Mouse (Mus musculus) midbrain, embryonic 14.5 days (tissue): Measurements from ENCODE around the gene Clec16a. TPM values are rescaled to one million over a fixed set of nuclear protein-coding genes. Genes with fewer than 3 reads are reported as not detected.

Source experiments
- ATAC-seq: fragments of 200-750 bp; cut with Nextera tagmentation; 2 replicates; pipeline ENCODE4 v1.8.0; 2017; ENCODE audit warnings: moderate number of reproducible peaks, moderate library complexity; ENCODE audit not compliant: low FRiP score, low TSS enrichment
- DNase-seq: peaks from one replicate; pipeline ENCODE4 v3.0.0-alpha.2; 2015
- H3K27ac ChIP-seq: fragments of 300-500 bp; sonication (generic); replicated peaks from 2 replicates; pipeline ENCODE4 v1.5.1; 2014; ENCODE audit warnings: mild to moderate bottlenecking, low read depth, low read length, moderate library complexity
- H3K27me3 ChIP-seq: fragments of 300-500 bp; sonication (generic); 2 replicates; pipeline ENCODE4 v1.6.1; 2014; ENCODE audit warnings: low read length, control low read depth, mixed read lengths; ENCODE audit not compliant: control insufficient read depth, insufficient read depth
- H3K36me3 ChIP-seq: fragments of 300-500 bp; sonication (generic); 2 replicates; pipeline ENCODE4 v1.6.1; 2014; ENCODE audit warnings: low read length, control low read depth; ENCODE audit not compliant: control insufficient read depth, insufficient read depth
- H3K4me1 ChIP-seq: fragments of 300-500 bp; sonication (generic); 2 replicates; pipeline ENCODE4 v1.6.1; 2014; ENCODE audit warnings: mild to moderate bottlenecking, antibody characterized with exemption, low read length, control low read depth; ENCODE audit not compliant: control insufficient read depth, insufficient read depth
- H3K4me2 ChIP-seq: fragments of 300-500 bp; sonication (generic); 2 replicates; pipeline ENCODE4 v1.6.1; 2014; ENCODE audit warnings: mild to moderate bottlenecking, low read length, moderate library complexity
- H3K4me3 ChIP-seq: fragments of 300-500 bp; sonication (generic); replicated peaks from 2 replicates; pipeline ENCODE4 v1.5.1; 2014; ENCODE audit warnings: low read depth, low read length
- H3K9ac ChIP-seq: fragments of 300-500 bp; sonication (generic); replicated peaks from 2 replicates; pipeline ENCODE4 v1.6.1; 2014; ENCODE audit warnings: mild to moderate bottlenecking, low read length, moderate library complexity
- H3K9me3 ChIP-seq: fragments of 300-500 bp; sonication (generic); 2 replicates; pipeline ENCODE4 v1.6.1; 2016; ENCODE audit warnings: low read length, control low read depth, mixed read lengths; ENCODE audit not compliant: control insufficient read depth
- WGBS: fragments of 180-500 bp; shearing (Covaris S2); extraction: QIAGEN DNeasy Blood & Tissue Kit; methylation state at CpG from one replicate; pipeline ENCODE4 v1.1.7; 2014; 5-methylcytosine and 5-hydroxymethylcytosine counted together
- polyA plus RNA-seq: library from polyadenylated mRNA; unstranded; fragments of >200 nt; fragmentation: Nextera tagmentation; extraction: Ambion mirVana; gene quantifications from 2 replicates; pipeline ENCODE4 v1.2.1, GENCODE M21; 2014

The Clec16a gene
- polyA plus RNA-seq, 1 experiment from 2014 or later, result 78.4 TPM

- Histone ChIP-seq H3K36me3 (no peaks in the 10 kb centered on the region), H3K4me3 (no peak overlapping the region), H3K9me3 (no peaks in the 10 kb centered on the region), H3K27ac (no peak overlapping the region), H3K27me3 (no peaks in the 10 kb centered on the region), H3K4me2 (no peak overlapping the region), H3K9ac (no peak overlapping the region), H3K4me1 (no peaks in the 10 kb centered on the region)
- DNase-seq (no peak), ATAC-seq (no peak)
- 75% methylated on average over 3 of the region's 3 CpGs for WGBS
These were observed 154.2 kb downstream of the Clec16a start for GRCm38 (mm10) chr16:10699316-10699715.

- DNase-seq (no peak), ATAC-seq (no peak)
- Histone ChIP-seq H3K4me3 (no peak overlapping the region), H3K27me3 (no peaks in the 10 kb centered on the region), H3K4me2 (no peak overlapping the region), H3K9ac (no peak overlapping the region), H3K27ac (no peak overlapping the region), H3K4me1 (no peaks in the 10 kb centered on the region), H3K36me3 (no peaks in the 10 kb centered on the region), H3K9me3 (no peaks in the 10 kb centered on the region)
- 22% methylated on average over 2 of the region's 2 CpGs for WGBS
These were observed 155.0 kb downstream of the Clec16a start for GRCm38 (mm10) chr16:10700160-10700559.

GRCm38 (mm10) chr16:10702399-10702798 is 157.3 kb downstream of the Clec16a start:
- no peak overlapping the region for H3K9ac ChIP-seq
- no peak overlapping the region for H3K27ac ChIP-seq
- no peaks in the 10 kb centered on the region for H3K27me3 ChIP-seq
- WGBS, result 83% methylated on average over 2 of the region's 2 CpGs
- no peak overlapping the region for H3K4me3 ChIP-seq
- no peaks in the 10 kb centered on the region for H3K4me1 ChIP-seq
- ATAC-seq (no peak), DNase-seq (no peak)
- H3K36me3 ChIP-seq, result no peaks in the 10 kb centered on the region
- no peaks in the 10 kb centered on the region for H3K9me3 ChIP-seq
- H3K4me2 ChIP-seq, result no peak overlapping the region

GRCm38 (mm10) chr16:10703932-10704331 is 158.8 kb downstream of the Clec16a start:
- no peak for ATAC-seq
- Histone ChIP-seq H3K27ac (no peak overlapping the region), H3K9ac (no peak overlapping the region), H3K27me3 (no peaks in the 10 kb centered on the region), H3K4me1 (no peaks in the 10 kb centered on the region), H3K36me3 (no peaks in the 10 kb centered on the region), H3K4me3 (no peak overlapping the region), H3K4me2 (no peak overlapping the region), H3K9me3 (no peaks in the 10 kb centered on the region)
- 78% methylated on average over 4 of the region's 4 CpGs for WGBS
- DNase-seq, result no peak

GRCm38 (mm10) chr16:10705396-10705795 is 160.3 kb downstream of the Clec16a start:
- WGBS, result 74% methylated on average over 1 of the region's 1 CpGs
- no peak for ATAC-seq
- H3K36me3 ChIP-seq, result no peaks in the 10 kb centered on the region
- no peaks in the 10 kb centered on the region for H3K9me3 ChIP-seq
- H3K27ac ChIP-seq, result no peak overlapping the region
- H3K27me3 ChIP-seq, result no peaks in the 10 kb centered on the region
- no peak for DNase-seq
- H3K9ac ChIP-seq, result no peak overlapping the region
- no peaks in the 10 kb centered on the region for H3K4me1 ChIP-seq
- no peak overlapping the region for H3K4me2 ChIP-seq
- H3K4me3 ChIP-seq, result no peak overlapping the region

GRCm38 (mm10) chr16:10711524-10711923 is 166.4 kb downstream of the Clec16a start:
- WGBS, result 77% methylated on average over 1 of the region's 1 CpGs
- ATAC-seq (no peak), DNase-seq (no peak)
- no peaks in the 10 kb centered on the region for H3K36me3 ChIP-seq
- H3K9me3 ChIP-seq, result no peaks in the 10 kb centered on the region
- H3K27ac ChIP-seq, result no peak overlapping the region
- no peak overlapping the region for H3K4me3 ChIP-seq
- H3K27me3 ChIP-seq, result no peaks in the 10 kb centered on the region
- H3K9ac ChIP-seq, result no peak overlapping the region
- no peak overlapping the region for H3K4me2 ChIP-seq
- H3K4me1 ChIP-seq, result no peaks in the 10 kb centered on the region

GRCm38 (mm10) chr16:10713041-10713440 is 167.9 kb downstream of the Clec16a start:
- Histone ChIP-seq H3K9ac (no peak overlapping the region), H3K4me3 (no peak overlapping the region), H3K9me3 (no peaks in the 10 kb centered on the region), H3K27me3 (no peaks in the 10 kb centered on the region), H3K4me2 (no peak overlapping the region), H3K4me1 (no peaks in the 10 kb centered on the region), H3K36me3 (no peaks in the 10 kb centered on the region), H3K27ac (no peak overlapping the region)
- ATAC-seq (no peak), DNase-seq (no peak)
- WGBS, result 65% methylated on average over 2 of the region's 2 CpGs

GRCm38 (mm10) chr16:10713441-10714239 is 168.5 kb downstream of the Clec16a start:
- WGBS, result 66% methylated on average over 7 of the region's 7 CpGs
- ATAC-seq (no peak), DNase-seq (no peak)
- H3K4me2 ChIP-seq, result no peak overlapping the region
- no peaks in the 10 kb centered on the region for H3K9me3 ChIP-seq
- H3K4me3 ChIP-seq, result no peak overlapping the region
- no peaks in the 10 kb centered on the region for H3K4me1 ChIP-seq
- H3K27ac ChIP-seq, result no peak overlapping the region
- H3K9ac ChIP-seq, result no peak overlapping the region
- H3K27me3 ChIP-seq, result no peaks in the 10 kb centered on the region
- H3K36me3 ChIP-seq, result no peaks in the 10 kb centered on the region

- 83% methylated on average over 5 of the region's 5 CpGs for WGBS
- H3K27me3 ChIP-seq, result no peaks in the 10 kb centered on the region
- no peaks in the 10 kb centered on the region for H3K9me3 ChIP-seq
- no peaks in the 10 kb centered on the region for H3K36me3 ChIP-seq
- ATAC-seq, result no peak
- no peak for DNase-seq
- no peaks in the 10 kb centered on the region; the same call in 1 of the 2 replicates for H3K4me1 ChIP-seq
- no peak overlapping the region for H3K27ac ChIP-seq
- H3K9ac ChIP-seq, result no peak overlapping the region
- no peak overlapping the region for H3K4me3 ChIP-seq
- H3K4me2 ChIP-seq, result no peak overlapping the region
These were observed 170.1 kb downstream of the Clec16a start for GRCm38 (mm10) chr16:10715211-10715610.
